Mouse (Mus musculus) kidney, embryonic 14.5 days (tissue): ENCODE data around the gene Fosb. TPM values are rescaled to one million over a fixed set of nuclear protein-coding genes. Genes with fewer than 3 reads are reported as not detected.

Experiments
- ATAC-seq: fragments of 200-750 bp; cut with Nextera tagmentation; 2 replicates; pipeline ENCODE4 v1.8.0; 2017; ENCODE audit warnings: moderate number of reproducible peaks, mild to moderate bottlenecking, moderate TSS enrichment, moderate library complexity; ENCODE audit not compliant: low FRiP score, low TSS enrichment
- H3K27ac ChIP-seq: fragments of 300-500 bp; sonication (generic); 2 replicates; pipeline ENCODE4 v1.5.1; 2014; ENCODE audit warnings: low read depth, mild to moderate bottlenecking, low read length, moderate library complexity, mixed read lengths
- H3K27me3 ChIP-seq: fragments of 300-500 bp; sonication (generic); 2 replicates; pipeline ENCODE4 v1.6.1; 2014; ENCODE audit warnings: mild to moderate bottlenecking, low read length; ENCODE audit not compliant: control insufficient read depth, insufficient read depth
- H3K36me3 ChIP-seq: fragments of 300-500 bp; sonication (generic); 2 replicates; pipeline ENCODE4 v1.6.1; 2014; ENCODE audit warnings: low read length, mixed read lengths; ENCODE audit not compliant: control insufficient read depth, insufficient read depth
- H3K4me1 ChIP-seq: fragments of 300-500 bp; sonication (generic); 2 replicates; pipeline ENCODE4 v1.6.1; 2014; ENCODE audit warnings: low read length, mixed read lengths; ENCODE audit not compliant: control insufficient read depth, insufficient read depth
- H3K4me2 ChIP-seq: fragments of 300-500 bp; sonication (generic); replicated peaks from 2 replicates; pipeline ENCODE4 v1.6.1; 2014; ENCODE audit warnings: low read depth, mild to moderate bottlenecking, low read length
- H3K4me3 ChIP-seq: fragments of 300-500 bp; sonication (generic); 2 replicates; pipeline ENCODE4 v1.5.1; 2014; ENCODE audit warnings: mild to moderate bottlenecking, low read length
- H3K9ac ChIP-seq: fragments of 300-500 bp; sonication (generic); 2 replicates; pipeline ENCODE4 v1.6.1; 2014; ENCODE audit warnings: low read depth, mild to moderate bottlenecking, low read length, moderate library complexity
- H3K9me3 ChIP-seq: fragments of 300-500 bp; sonication (generic); 2 replicates; pipeline ENCODE4 v1.6.1; 2016; ENCODE audit warnings: low read length; ENCODE audit not compliant: control insufficient read depth
- WGBS: fragments of 180-500 bp; shearing (Covaris S2); extraction: QIAGEN DNeasy Blood & Tissue Kit; methylation state at CpG from one replicate; pipeline ENCODE4 v1.1.7; 2014; 5-methylcytosine and 5-hydroxymethylcytosine counted together
- polyA plus RNA-seq: library from polyadenylated mRNA; unstranded; fragments of >200 nt; fragmentation: Nextera tagmentation; extraction: Ambion mirVana; gene quantifications from 2 replicates; pipeline ENCODE4 v1.2.1, GENCODE M21; 2014

Fosb gene
- polyA plus RNA-seq, 1 experiment from 2014 or later = 0.20 TPM

DNA sequence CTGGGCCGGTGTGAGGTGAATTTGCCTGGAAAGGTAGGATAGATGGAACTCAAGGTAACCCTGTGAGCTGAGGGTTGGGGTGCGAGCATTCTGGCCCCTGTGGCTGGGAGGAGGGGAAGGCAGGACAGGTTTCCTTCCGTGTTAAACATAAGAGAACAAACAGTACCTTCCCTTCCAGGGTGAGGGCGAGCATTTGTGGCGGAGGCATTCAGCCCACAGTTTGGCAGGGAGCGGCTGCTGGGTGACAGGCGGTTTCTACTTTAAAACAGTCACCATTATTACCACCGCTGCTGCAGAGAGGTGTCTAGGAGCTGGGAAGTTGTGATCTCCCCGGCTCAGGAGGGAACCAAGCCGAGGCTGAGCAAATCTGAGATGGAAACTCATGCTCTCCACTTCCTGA lies 27.3 kb upstream of the Fosb start:
- no peak overlapping the region for H3K4me3 ChIP-seq
- H3K27me3 ChIP-seq = peaks cover 4% of the 10 kb centered on the region; the same call in 1 of the 2 replicates
- 0 out of 2 replicates have a peak, but pooled peaks cover 7% of the 10 kb centered on the region for H3K4me1 ChIP-seq
- no peak for ATAC-seq
- no peaks in the 10 kb centered on the region for H3K9me3 ChIP-seq
- H3K9ac ChIP-seq = no peak overlapping the region
- no peaks in the 10 kb centered on the region for H3K36me3 ChIP-seq
- WGBS = 61% methylated on average over 10 of the region's 10 CpGs
- H3K4me2 ChIP-seq = no peak overlapping the region
- no peak overlapping the region for H3K27ac ChIP-seq

DNA sequence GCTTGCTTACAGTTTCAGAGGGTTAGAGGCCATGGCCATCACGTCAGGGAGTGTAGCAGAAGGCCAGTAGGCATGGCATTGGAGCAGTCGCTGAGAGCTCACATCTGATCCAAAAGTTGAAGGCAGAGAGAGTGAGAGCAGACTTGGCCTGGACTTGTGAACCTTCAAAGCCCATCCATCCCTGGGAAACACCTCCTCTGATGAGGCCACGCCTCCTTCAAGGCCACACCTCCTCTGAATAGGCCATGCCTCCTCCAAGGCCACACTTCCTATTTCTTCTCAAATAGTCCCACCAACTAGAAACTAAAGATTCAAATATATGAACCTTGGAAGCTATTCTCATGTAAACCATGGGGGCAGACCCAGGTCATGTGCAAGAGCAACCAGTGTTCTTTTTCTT lies 25.7 kb upstream of the Fosb start:
- Histone ChIP-seq H3K36me3 (no peaks in the 10 kb centered on the region), H3K9me3 (no peaks in the 10 kb centered on the region), H3K9ac (no peak overlapping the region), H3K27me3 (no peaks in the 10 kb centered on the region), H3K4me3 (no peak overlapping the region), H3K4me1 (0 out of 2 replicates have a peak, but pooled peaks cover 3% of the 10 kb centered on the region), H3K4me2 (no peak overlapping the region), H3K27ac (no peak overlapping the region)
- WGBS = 45% methylated on average over 3 of the region's 3 CpGs
- no peak for ATAC-seq

DNA sequence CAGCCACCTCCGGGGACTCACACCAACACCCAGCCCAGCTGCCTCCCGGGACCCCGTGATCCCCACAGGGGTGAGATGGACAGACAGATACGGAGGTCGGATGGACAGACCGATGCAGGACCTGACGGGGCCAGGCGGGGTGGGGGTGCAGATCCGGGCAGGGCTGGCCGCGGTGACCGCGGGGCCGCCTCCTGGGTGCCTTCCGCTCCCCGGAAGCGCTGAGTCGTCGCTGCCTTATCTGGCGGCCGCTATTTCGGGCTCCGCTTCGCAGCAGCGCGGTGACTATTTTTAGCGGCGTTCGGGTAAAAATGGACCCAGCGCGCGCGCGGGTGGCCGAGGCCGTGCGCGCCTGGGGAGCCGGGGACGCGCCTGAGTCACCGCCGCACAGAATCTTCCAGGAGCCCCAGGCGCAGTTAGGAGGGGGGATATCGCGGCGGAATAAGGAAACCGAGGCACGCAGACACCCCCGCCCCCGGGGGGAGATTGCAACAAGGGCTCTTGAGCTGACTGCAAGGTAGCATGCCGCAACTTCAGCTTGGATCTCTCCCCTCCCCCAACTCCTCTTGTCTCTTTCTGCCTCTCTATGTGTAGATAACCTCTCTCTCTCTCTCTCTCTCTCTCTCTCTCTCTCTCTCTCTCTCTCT lies 23.0 kb upstream of the Fosb start:
- Histone ChIP-seq H3K9me3 (no peaks in the 10 kb centered on the region), H3K27ac (no peak overlapping the region), H3K4me3 (peak overlapping the region; percentile 65), H3K4me2 (peak overlapping the region; percentile 90), H3K9ac (peak overlapping the region; percentile 68), H3K36me3 (no peaks in the 10 kb centered on the region), H3K27me3 (no peaks in the 10 kb centered on the region), H3K4me1 (0 out of 2 replicates have a peak, but pooled peaks cover 3% of the 10 kb centered on the region)
- ATAC-seq = peak; percentile 40
- under 1% methylated on average over 51 of the region's 52 CpGs for WGBS

DNA sequence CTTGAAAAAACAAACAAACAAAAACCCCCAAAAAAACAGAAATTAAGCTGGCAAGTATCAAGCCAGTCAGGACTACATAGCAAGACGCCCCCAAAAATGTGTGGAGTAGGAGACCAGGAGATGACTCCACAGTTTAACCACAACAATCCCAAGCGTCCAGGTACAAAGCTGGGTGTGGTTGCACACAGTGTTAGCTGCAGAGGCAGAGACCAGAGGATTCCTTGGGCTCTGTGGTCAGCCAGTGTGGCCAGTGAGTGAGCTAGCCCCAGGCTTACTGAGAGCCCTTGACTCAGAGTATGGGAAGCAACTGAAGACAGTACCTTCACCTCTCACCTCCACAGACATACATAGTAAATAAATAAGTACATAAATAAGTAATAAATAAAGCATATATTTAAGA lies 22.1 kb upstream of the Fosb start:
- no peak overlapping the region for H3K4me3 ChIP-seq
- no peak overlapping the region for H3K27ac ChIP-seq
- no peak overlapping the region for H3K9ac ChIP-seq
- no peaks in the 10 kb centered on the region for H3K36me3 ChIP-seq
- ATAC-seq = no peak
- H3K4me1 ChIP-seq = peaks cover 9% of the 10 kb centered on the region; the same call in 1 of the 2 replicates
- H3K9me3 ChIP-seq = no peaks in the 10 kb centered on the region
- WGBS = 71% methylated on average over 2 of the region's 2 CpGs
- no peaks in the 10 kb centered on the region for H3K27me3 ChIP-seq
- H3K4me2 ChIP-seq = no peak overlapping the region

DNA sequence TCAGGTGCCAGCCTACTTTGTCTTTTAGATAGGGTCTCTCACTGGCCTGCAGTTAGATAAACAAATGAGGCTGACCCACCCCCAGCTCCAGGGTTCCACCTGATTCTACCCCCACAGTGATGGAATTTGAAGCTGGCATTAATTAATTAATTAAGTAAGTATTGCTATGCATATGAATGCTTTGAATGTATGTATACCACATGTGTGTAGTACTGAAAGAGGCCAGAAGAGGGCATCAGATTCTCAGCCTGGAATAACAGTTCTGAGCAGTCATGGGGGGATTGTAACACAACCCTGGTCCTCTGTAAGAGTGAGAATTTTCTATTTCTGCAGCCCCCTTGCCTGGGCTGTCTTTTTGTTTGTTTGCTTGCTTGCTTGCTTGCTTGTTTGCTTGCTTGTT lies 18.6 kb upstream of the Fosb start:
- H3K4me1 ChIP-seq = peaks cover 16% of the 10 kb centered on the region
- H3K27me3 ChIP-seq = no peaks in the 10 kb centered on the region
- H3K9ac ChIP-seq = no peak overlapping the region
- ATAC-seq = no peak
- no peak overlapping the region for H3K4me3 ChIP-seq
- H3K36me3 ChIP-seq = no peaks in the 10 kb centered on the region
- no peak overlapping the region for H3K4me2 ChIP-seq
- H3K27ac ChIP-seq = no peak overlapping the region
- no peaks in the 10 kb centered on the region for H3K9me3 ChIP-seq

DNA sequence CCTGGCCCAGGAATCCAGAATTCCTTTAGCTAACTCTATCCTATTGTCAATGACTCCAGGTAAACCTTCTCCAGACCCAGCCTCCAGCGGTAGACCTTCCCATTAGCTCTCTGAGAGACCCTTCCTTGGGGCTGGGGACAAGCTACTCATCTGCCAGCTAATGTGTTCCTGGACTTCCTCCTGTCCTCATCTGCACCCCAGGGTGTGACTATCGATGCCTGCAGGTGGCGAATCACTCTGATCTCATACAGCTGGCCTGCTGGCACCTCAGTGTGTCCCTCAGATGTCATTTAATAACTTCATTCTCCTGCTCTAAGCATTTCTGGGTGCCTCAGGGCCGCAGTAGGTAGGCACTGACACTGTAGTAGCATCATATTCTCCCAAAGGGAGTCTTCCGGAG lies 17.9 kb upstream of the Fosb start:
- no peak for ATAC-seq
- H3K27me3 ChIP-seq = no peaks in the 10 kb centered on the region
- WGBS = 77% methylated on average over 5 of the region's 5 CpGs
- no peak overlapping the region for H3K4me2 ChIP-seq
- 0 out of 2 replicates have a peak overlapping the region, but pooled peaks have one; percentile 0 for H3K27ac ChIP-seq
- peaks cover 16% of the 10 kb centered on the region for H3K4me1 ChIP-seq
- H3K9ac ChIP-seq = no peak overlapping the region
- H3K4me3 ChIP-seq = no peak overlapping the region
- H3K9me3 ChIP-seq = no peaks in the 10 kb centered on the region
- no peaks in the 10 kb centered on the region for H3K36me3 ChIP-seq

DNA sequence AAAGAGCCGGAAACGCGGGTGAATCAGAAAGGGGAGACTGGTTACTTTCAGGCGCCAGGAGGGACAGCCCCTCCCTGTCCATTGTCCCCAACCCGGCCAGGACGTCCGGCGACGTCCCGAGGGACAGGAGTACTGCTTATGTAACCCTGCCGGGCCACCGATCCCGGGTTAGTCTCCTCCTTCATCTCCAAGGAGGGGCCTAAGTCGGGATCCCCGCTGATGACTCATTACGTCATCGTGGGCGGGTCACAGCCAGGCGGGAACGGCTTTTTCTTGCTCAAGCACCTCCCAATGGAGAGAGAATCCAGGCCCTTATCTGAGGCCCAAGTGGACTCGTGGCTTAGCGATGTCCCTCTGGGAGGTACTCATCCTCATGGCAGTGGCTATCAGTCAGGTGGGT lies 17.3 kb upstream of the Fosb start:
- whole genome bisulfite sequencing = under 1% methylated on average over 22 of the region's 22 CpGs
- Histone ChIP-seq H3K36me3 (no peaks in the 10 kb centered on the region), H3K9me3 (no peaks in the 10 kb centered on the region), H3K4me3 (peak overlapping the region; percentile 37), H3K27ac (peak overlapping the region; percentile 81; the same call in 1 of the 2 replicates), H3K27me3 (peaks cover 3% of the 10 kb centered on the region; the same call in 1 of the 2 replicates), H3K4me2 (peak overlapping the region; percentile 73), H3K9ac (peak overlapping the region; percentile 28), H3K4me1 (peaks cover 14% of the 10 kb centered on the region)
- peak; percentile 77 for ATAC-seq

DNA sequence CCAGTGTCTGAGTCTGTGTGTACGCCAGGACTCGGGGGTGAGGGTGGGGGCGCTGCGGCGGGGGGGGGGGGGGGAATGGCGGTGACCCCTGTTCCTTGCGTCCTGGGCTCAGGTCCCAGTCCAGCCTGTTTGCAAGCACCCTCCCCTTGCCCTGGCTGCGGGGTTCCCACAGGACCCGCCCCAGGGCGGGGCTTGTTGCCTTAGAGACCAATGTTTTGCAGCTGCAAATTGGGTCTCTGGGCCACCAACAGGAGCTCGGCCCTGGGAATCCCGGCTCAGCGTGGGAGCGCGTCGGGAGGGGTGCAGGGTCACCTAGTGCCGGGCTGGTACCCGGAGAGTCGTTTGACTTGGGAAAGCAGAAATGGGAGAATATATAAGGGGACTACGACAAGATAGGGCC lies 16.5 kb upstream of the Fosb start:
- ATAC-seq = peak; percentile 71

More for the DNA sequence above, 16.5 kb upstream of the Fosb start:
- peak overlapping the region; percentile 37 for H3K4me3 ChIP-seq
- H3K27ac ChIP-seq = peak overlapping the region; percentile 81
- peak overlapping the region; percentile 47 for H3K9ac ChIP-seq
- 1% methylated on average over 20 of the region's 20 CpGs for WGBS
- H3K9me3 ChIP-seq = no peaks in the 10 kb centered on the region
- peaks cover 3% of the 10 kb centered on the region; the same call in 1 of the 2 replicates for H3K27me3 ChIP-seq
- no peaks in the 10 kb centered on the region for H3K36me3 ChIP-seq
- peak overlapping the region; percentile 73 for H3K4me2 ChIP-seq
- H3K4me1 ChIP-seq = peaks cover 14% of the 10 kb centered on the region
